Mouse (Mus musculus) telencephalon, adult 2 months (tissue): ENCODE results near the gene Cbx5.

Experiments used
- DNase-seq: peaks from one replicate; pipeline ENCODE4 v3.0.0-alpha.2; 2011; ENCODE audit warnings: low read depth, low spot score

Gene Cbx5

DNA sequence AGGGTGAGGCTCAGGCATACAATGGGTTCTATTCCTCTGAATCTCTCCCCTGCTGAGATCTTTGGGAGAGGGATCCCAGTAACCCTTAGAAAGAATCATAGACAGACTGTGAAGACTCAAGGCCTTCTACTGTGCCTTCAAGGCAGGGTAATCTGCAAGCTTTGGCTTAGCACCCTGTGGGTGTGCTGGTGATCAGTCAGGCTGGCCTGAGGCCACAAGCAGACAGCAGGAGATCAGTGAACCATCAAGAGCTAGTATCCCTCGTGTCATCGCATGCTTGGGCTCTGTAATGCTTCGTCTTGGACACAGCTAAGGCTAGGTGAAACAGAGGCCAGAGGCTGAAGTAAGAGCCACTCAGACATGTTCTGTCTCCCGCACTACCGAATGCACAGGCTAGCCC is 66.4 kb downstream of the Cbx5 start:
- no peak for DNase-seq

DNA sequence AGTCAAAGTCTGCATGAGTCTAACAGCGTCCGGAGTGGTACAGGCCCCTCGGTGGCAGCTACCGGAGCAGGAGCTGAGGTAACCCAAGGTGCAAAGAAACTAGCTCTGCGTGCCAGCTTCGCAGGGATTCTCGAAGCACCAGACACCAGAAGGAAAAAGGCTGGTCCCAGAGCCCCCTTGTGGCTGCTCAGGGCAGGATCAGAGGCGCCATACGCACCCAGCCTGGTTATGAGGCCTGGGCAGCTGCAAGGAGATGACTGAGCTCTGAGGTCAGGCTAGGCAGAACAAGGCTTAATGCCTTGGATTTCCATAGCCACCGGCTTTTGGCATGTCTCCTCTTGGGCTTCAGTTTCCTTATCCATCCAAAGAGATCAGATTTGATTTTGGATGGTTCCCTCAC is 67.1 kb downstream of the Cbx5 start:
- no peak for DNase-seq

GRCm38 (mm10) chr15:103171276-103171675 is 68.3 kb downstream of the Cbx5 start:
- no peak for DNase-seq

DNA sequence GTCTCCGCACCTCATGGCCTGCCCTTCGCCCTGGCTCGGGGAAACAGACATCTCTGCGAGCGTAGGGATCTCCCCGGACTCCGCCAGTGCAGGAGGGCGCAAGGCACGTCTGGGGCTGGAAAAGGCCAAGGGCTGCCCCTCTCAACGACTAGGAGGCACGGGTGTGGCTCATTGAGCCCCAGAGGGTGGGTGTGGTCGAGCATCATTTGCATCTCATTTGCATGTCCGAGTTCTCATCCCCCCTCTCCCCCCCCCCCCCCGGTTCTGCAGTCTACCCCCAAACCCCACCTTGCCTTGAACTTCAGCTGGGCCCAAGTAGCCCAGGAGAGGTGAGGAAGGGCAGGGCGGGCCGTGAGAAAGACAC is 69.3 kb downstream of the Cbx5 start:
- DNase-seq: no peak

DNA sequence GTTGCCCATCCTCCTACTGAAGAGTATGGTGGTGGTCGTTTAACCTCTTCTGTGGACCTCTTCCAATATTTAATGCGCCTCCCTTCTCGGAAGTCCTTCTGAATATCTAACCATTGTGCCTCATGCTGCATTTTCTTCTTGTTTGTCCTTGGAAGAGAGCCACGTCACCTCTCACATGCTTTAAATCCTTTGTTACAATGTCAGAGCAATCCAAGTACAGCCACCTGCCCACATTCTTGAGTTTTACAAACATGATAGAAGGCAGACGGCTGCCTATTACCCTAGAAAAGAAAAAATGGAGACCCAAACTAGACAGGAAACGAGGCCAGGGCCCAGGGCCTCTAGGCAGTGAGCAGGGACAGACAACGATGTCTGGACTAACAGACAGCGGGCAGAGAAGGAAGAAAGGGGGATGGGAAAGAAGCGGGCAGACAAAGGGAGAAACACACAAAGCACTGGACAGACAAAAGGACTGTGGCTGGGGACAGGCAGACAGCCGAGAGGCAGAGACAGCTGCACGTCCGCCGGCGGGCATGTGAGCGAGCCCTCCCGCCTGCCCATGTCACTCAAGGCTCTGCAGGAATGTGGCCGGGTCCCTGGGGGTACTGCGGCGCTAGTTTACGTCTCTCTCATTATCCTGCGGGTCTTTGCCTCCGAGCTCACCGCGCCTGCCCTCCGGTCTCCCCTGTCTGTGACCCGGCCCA is 69.9 kb downstream of the Cbx5 start:
- DNase-seq: no peak

DNA sequence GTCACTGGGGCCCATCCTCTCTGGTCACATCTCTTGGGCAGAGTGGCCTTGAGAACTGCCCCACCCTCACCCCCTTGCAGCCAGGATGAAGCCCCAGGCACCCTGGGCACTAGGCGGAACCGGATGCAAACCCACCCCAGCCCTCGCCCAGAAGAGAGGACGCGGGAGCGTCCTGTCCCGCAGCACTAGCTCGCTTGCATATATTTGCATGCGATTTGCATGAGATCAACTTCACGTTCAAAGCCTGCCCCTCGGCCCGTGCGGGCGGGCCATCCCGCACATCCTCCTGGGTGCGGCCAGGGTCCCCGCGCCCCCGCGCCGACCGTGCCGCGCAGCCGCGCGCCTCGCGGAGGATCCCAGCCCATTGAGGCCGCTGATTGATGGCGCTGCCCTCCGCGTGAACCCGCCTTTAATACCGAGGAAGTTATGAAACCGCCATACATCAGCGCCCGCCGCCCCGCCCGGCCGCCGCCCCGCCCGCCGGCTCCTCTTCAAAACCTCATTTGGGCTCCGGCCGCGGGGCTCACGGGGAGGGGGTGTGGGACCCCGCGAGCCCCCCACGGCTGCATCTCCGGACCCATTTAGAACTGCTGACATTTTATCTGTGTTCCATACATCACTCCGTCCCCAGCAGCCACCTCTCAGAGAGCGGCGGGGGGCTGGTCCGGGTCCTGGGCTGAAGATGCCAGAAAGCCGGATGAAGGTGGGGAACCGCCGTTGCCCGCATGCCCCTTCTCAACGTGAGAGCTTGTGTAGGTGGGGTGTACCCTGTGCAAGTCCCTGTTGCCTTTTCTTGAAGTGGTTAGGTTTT is 70.6 kb downstream of the Cbx5 start:
- no peak for DNase-seq

DNA sequence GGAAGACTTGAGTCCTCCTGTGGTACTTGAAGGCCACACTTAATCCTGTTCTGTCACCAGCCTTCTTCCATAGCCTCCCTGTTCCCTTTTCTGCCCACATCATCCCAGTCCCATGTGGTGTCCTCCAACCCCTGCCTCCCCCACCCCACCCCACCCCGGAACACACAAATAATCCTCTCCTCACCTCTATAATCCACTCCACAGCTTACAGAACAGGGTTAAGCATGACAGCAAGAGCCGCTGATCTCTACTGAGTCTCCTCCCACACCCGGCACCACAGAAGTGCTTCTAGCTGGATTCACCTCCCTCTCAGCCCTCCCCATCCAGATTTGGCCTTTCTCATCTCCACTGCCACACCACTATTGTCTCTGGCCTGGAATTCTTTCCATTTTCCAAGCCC is 71.8 kb downstream of the Cbx5 start:
- DNase-seq: no peak

- no peak for DNase-seq
Observed at GRCm38 (mm10) chr15:103167042-103167615, 72.5 kb downstream of the Cbx5 start, which contains the start of gene Smug1. TSS of gene Smug1 (minus strand) at chr15:103167092.

DNA sequence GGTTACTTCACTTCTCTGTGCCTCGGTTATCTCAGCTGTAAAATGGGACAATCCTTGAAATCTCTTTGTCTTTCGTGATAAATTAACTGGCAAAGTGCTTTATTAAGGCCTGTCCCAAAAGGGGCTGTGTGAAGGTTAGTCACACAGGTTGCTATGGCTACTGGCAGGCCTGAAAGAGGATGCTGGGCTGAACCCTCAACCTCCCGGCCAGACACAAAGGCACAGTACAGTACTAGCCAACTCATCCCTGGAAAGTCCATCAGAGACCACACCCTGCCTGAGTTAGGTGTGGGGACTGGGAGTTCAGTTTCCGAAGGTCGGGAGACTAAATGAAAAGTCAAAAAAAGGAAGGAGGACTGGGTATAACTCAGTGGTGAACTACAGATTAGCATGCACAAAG is 73.7 kb downstream of the Cbx5 start:
- no peak for DNase-seq

- peak; percentile 63 for DNase-seq
Observed at GRCm38 (mm10) chr15:103165379-103165778, 74.2 kb downstream of the Cbx5 start.

DNA sequence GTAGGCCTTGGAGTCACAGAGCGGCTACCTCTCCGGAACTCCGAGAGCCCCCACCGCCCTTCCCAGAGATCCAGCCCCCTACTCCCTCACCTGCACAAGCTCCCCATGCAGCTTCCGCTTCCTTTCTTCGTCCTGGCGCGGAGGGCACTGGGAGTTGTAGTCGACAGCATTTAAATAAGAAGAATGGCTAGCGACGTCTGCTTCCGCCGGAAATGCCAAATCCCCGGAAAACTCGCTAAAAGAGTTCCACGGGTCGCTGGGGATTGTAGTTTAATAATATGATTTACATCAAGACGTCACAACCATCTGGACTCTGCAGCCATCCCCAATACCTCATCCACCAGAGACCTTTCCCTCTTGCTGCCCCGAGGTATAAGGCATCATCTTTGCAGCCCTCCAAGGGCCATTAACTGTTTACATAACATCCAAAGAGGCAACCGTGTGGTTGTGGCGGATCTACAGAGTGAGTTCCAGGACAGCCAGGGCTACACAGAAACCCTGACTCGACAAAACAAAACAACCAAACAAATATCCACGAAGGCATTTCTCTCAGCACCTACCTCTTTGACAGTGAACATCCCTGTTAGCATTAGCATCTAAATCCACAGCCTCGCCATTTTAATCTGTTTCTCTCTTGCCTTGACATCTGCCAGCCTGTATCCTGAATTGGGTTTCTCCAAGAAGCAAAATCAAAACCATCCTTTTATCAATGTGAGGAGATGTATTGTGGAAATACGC is 76.3 kb downstream of the Cbx5 start:
- DNase-seq: peak; percentile 98

DNA sequence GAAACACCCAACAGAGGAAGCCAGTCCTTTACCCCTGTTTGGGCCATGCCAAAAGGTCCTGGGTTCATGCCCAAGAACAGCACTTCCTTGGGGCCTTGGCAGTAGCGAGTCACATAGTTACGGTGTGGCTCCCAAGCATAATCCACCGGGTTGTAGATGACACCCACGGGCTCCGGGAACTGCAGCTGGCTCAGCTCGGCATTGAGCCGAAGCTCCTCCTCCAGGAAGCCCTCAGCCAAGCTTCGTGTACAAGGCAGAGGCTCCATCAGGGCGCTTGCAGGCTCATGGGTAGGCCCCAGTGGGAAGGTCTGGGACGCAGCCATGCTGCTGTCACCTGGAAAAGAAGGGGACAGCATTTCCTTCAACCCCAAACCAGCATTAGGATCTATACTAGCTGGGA is 82.0 kb downstream of the Cbx5 start:
- DNase-seq: peak; percentile 44

DNA sequence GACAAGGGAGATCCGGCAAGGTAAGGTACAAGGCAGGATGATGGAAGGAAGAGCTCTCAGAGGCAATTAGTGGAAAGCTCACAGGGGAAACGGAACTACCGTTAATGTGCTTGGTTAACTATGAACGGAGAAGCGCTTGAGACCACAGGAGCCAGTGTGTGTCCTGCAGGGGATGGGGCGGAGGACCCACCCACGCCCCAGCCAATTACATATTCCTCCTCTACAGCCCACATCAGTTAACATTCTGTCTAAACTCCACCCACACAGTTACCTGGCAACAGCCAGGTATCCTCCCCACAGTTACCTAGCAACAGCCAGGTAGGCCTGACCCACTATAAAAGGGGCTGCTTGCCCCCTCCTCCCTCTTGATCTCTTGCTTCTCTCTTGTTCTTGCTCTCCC is 82.7 kb downstream of the Cbx5 start:
- DNase-seq: no peak

DNA sequence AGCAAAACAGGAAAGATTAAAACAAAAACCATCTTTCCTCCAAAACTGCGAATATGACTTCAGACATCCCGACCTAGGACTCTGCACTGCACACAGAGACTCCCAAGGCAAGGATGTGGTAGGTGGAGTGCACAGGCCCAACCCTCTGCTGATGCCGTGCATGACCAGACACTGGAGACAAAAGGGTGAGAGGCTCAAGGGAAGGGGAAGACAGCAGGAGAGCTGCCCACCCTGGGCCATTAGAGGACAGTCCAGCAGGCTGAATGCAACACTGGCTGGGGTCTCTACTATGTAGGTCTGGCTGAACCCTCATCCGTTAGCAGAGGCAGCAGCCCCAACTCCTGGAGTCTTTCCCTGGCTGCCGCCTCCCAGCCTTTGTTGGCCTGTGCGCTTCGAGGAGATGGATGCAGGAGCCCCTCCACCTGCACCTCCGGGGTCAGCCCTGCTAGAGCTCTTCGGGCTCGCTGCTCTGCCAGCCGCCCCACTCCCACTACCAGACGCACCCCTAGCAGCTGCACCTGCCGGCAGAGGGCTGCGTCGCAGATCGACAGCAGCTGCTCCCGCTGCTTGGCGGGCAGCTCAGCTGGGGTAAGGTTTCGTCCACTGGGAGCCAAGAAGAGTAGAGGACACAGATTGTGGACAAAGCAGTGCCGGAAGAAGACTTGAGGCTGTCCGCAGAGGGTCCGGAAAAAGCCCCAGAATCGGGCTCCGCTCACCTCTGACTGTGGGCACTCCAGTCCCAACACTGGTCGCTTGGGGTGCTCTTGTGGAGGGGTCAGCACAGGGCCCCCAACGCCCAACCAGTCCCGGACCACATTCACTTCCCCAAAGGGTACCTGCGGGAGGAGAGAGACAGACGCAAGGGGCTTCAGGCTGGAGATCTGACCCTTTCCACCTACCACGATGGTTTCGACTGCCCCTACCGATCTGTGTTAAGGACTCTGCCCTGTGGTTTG is 84.0 kb downstream of the Cbx5 start:
- no peak for DNase-seq

DNA sequence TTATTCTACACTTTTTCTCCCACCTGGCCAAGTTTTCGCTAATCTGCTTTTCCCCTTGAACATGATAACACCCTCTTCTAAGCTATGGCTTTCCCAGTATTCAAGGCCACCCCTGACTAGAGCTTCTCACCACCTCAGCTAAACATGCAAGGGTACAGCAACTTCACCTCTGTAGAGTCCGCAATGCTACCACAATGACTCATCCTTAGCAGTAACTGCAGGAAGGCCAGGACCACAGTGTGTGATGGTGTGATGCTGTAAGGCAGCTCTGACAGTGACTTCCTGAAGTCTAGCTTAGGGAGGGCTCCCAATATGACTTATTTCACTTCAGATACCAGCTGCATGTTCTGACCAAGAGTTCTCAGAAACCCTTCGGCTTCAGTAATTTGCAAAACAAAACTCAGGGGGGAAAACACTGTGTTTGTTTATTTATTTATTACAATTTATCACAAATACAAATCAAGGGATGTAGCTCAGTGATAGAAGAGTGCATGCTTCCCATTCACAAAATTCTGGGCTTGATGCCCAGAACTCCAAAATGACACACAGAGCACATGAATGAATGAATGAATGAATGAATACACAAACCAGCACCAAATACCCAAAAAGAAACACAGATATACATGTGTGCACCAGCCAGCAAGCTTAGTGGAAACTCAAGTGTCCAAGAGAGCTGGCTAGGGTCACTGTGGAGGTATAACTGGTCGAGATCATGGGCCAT is 86.6 kb downstream of the Cbx5 start:
- no peak for DNase-seq

DNA sequence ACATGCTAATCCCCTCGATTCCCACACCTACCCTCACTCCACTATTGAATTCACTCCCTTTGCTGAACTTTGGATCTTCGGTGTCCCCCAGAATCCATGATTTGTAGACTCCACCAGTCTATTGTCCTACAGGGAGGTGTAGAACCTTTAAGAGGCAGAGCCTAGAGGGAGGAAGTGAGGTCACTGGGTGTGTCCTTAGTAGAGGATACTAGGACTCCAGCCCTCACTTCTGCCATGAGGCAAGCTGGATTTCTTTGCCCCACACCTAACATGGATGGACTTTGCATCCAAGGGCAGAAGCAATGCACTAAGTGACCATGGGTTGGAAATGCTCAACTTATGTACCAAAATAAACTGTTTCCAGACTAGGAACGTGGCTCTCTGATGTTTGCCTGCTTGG is 87.2 kb downstream of the Cbx5 start:
- no peak for DNase-seq

DNA sequence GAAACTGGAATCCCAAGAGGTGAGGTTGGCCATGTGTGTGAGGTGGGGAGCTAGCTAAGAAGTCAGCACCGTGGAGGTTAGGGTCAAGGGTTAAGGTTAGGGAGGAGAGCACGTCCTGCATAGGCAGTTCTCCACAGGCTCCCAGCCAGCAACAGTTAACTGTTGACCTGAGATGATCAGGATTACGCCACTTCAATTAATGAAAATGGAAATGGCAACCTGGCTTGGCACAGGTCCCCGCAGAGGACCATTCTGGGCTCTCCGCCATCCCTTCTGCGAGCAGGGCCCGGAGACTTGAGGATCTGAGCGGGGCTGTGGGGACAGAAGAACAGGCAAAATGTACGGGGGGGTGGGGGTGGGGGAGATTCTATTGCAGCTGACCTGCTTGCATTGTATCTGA is 91.8 kb downstream of the Cbx5 start:
- DNase-seq: no peak

DNA sequence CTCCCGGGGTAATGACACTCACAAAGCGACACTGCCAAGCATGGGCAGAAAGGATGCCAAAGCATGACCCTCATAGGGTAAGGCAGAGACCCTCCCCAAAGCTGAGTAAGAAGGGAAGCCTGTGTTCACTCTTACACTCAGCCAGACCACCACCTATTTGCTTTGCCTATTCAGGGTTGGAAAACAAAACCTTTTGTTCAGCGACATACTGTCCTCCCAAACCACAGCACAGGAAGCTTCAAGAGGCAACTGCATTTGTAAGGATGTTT is 92.3 kb downstream of the Cbx5 start:
- DNase-seq: no peak

- DNase-seq: peak; percentile 44
Observed at GRCm38 (mm10) chr15:103146627-103147421, 92.8 kb downstream of the Cbx5 start.
